Mouse (Mus musculus) intestine, embryonic 14.5 days (tissue): ENCODE data around the gene Plac9b. TPM values are rescaled to one million over a fixed set of nuclear protein-coding genes. Genes with fewer than 3 reads are reported as not detected.
"Not testable (repeated sequence)": the region's sequence is repeated elsewhere in the genome, so short reads cannot be mapped to it uniquely, and the experiment has no call there.

Source experiments
- ATAC-seq: fragments of 200-750 bp; cut with Nextera tagmentation; replicated peaks from 2 replicates; pipeline ENCODE4 v1.8.0; 2017; ENCODE audit warnings: low read depth, moderate number of reproducible peaks, moderate TSS enrichment, moderate library complexity; ENCODE audit not compliant: low FRiP score, low TSS enrichment
- DNase-seq: peaks from one replicate; pipeline ENCODE4 v3.0.0-alpha.2; 2018; ENCODE audit warnings: low spot score
- H3K27ac ChIP-seq: fragments of 300-500 bp; sonication (generic); 2 replicates; pipeline ENCODE4 v1.5.1; 2014; ENCODE audit warnings: low read depth, mild to moderate bottlenecking, control low read depth
- H3K27me3 ChIP-seq: fragments of 300-500 bp; sonication (generic); replicated peaks from 2 replicates; pipeline ENCODE4 v1.6.1; 2014; ENCODE audit warnings: low read length, control low read depth; ENCODE audit not compliant: control insufficient read depth, insufficient read depth
- H3K36me3 ChIP-seq: fragments of 300-500 bp; sonication (generic); 2 replicates; pipeline ENCODE4 v1.6.1; 2014; ENCODE audit warnings: low read length, control low read depth; ENCODE audit not compliant: control insufficient read depth, insufficient read depth
- H3K4me1 ChIP-seq: fragments of 300-500 bp; sonication (generic); replicated peaks from 2 replicates; pipeline ENCODE4 v1.6.1; 2014; ENCODE audit warnings: low read length, control low read depth, mixed read lengths; ENCODE audit not compliant: control insufficient read depth, insufficient read depth
- H3K4me2 ChIP-seq: fragments of 300-500 bp; sonication (generic); 2 replicates; pipeline ENCODE4 v1.6.1; 2014; ENCODE audit warnings: low read length
- H3K4me3 ChIP-seq: fragments of 300-500 bp; sonication (generic); 2 replicates; pipeline ENCODE4 v1.5.1; 2014; ENCODE audit warnings: low read depth, low read length, control low read depth, mixed read lengths
- H3K9ac ChIP-seq: fragments of 300-500 bp; sonication (generic); 2 replicates; pipeline ENCODE4 v1.6.1; 2014; ENCODE audit warnings: mild to moderate bottlenecking, low read length
- H3K9me3 ChIP-seq: fragments of 300-500 bp; sonication (generic); 2 replicates; pipeline ENCODE4 v1.6.1; 2016; ENCODE audit warnings: low read length, control low read depth; ENCODE audit not compliant: control insufficient read depth
- WGBS: fragments of 180-500 bp; shearing (Covaris S2); extraction: QIAGEN DNeasy Blood & Tissue Kit; methylation state at CpG from one replicate; pipeline ENCODE4 v1.1.7; 2014; 5-methylcytosine and 5-hydroxymethylcytosine counted together
- polyA plus RNA-seq: library from polyadenylated mRNA; unstranded; fragments of >200 nt; fragmentation: Nextera tagmentation; extraction: Ambion mirVana; gene quantifications from 2 replicates; pipeline ENCODE4 v1.2.1, GENCODE M21; 2014

Plac9b gene
- polyA plus RNA-seq, 1 experiment from 2014 or later: 20.0 TPM

- not testable (repeated sequence) for DNase-seq, H3K4me1 ChIP-seq, H3K9me3 ChIP-seq, H3K9ac ChIP-seq, H3K4me3 ChIP-seq, H3K27me3 ChIP-seq, H3K36me3 ChIP-seq, H3K4me2 ChIP-seq, ATAC-seq, H3K27ac ChIP-seq
- no CpG with 5 or more reads among the region's 6 CpGs for WGBS
Observed at GRCm38 (mm10) chr14:26175028-26175427, 7.3 kb downstream of the Plac9b start.

DNA sequence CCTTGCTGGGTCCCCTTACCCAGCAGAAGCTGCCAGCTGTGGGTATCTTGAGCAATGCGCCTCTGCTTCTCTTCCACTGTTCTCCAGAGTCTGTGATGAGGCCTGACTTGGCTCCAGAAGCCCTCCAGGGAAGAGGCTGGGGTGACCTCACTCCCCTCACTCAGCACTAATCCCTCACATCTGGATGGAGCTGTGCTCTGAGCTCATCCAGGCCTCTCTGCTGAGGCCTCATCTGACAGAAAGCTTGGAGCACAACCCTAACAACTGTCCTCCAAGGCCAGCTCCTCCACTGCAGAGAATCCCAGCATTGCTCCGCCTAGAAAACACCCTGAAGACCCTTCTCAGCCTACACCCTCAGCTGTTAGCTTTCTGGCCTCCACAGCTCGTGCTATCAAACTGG is 8.3 kb downstream of the Plac9b start:
- not testable (repeated sequence) for H3K27ac ChIP-seq, H3K27me3 ChIP-seq, H3K9ac ChIP-seq, DNase-seq, H3K4me3 ChIP-seq, H3K4me2 ChIP-seq, H3K36me3 ChIP-seq, H3K9me3 ChIP-seq, H3K4me1 ChIP-seq
- WGBS: no CpG with 5 or more reads among the region's 3 CpGs
- 0 out of 2 replicates have a peak, but pooled peaks have one; percentile 8 for ATAC-seq

- not testable (repeated sequence) for H3K4me1 ChIP-seq, H3K4me3 ChIP-seq, ATAC-seq, H3K27ac ChIP-seq, H3K4me2 ChIP-seq, H3K9ac ChIP-seq, H3K27me3 ChIP-seq, H3K36me3 ChIP-seq, DNase-seq, H3K9me3 ChIP-seq
- no CpG with 5 or more reads among the region's 12 CpGs for WGBS
Observed at GRCm38 (mm10) chr14:26165266-26165665, 17.0 kb downstream of the Plac9b start.

GRCm38 (mm10) chr14:26162423-26162822 is 19.9 kb downstream of the Plac9b start:
- not testable (repeated sequence) for H3K9ac ChIP-seq, H3K4me3 ChIP-seq, H3K27ac ChIP-seq, DNase-seq, H3K27me3 ChIP-seq, ATAC-seq, H3K4me2 ChIP-seq, H3K36me3 ChIP-seq, H3K9me3 ChIP-seq, H3K4me1 ChIP-seq
- WGBS: no CpG with 5 or more reads among the region's 5 CpGs

DNA sequence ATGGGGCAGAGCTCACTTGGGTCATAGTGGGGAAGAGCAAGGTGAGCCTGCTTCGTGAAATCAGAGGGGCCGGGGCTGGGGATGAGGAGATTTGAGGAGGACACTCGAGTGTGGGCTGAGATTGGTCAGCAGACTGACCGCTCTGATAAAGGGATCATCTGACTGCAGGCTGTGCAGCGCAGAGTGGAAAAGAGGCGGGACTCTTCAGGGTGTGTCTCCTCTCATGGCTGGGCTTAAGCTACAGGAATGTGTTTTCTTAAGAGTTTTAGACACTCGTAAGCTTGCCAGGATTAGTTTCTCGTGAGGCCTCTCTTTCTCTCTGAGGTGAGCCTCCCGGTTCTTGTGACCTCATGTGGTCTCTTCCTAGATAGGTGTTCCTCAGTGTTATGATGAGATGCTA is 21.1 kb downstream of the Plac9b start:
- H3K4me1 ChIP-seq, H3K4me2 ChIP-seq, H3K36me3 ChIP-seq, H3K27ac ChIP-seq, H3K4me3 ChIP-seq, H3K27me3 ChIP-seq, H3K9ac ChIP-seq, H3K9me3 ChIP-seq, DNase-seq: not testable (repeated sequence)
- 0 out of 2 replicates have a peak, but pooled peaks have one; percentile 49 for ATAC-seq
- WGBS: no CpG with 5 or more reads among the region's 9 CpGs

DNA sequence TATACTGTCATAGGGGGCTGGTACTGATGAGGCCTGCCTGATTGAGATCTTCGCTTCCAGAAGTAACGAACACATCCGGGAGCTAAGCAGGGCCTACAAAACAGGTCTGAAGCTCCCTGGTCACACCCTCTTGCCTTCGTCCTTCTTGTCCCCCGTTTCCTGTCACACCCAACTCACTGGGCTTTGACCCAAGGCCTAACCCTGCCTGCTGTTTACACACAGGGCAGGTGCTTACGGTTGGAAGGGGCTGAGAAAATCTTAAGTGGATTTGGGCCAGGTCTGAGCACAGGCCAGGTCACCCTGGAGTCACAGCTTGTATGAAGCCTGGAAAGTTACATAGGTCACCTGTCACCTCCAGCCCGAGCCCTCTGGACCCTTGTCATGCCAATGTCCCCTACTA is 26.2 kb downstream of the Plac9b start:
- H3K9ac ChIP-seq, DNase-seq, H3K4me3 ChIP-seq, H3K4me1 ChIP-seq, H3K4me2 ChIP-seq, ATAC-seq, H3K9me3 ChIP-seq, H3K27ac ChIP-seq, H3K36me3 ChIP-seq, H3K27me3 ChIP-seq: not testable (repeated sequence)
- no CpG with 5 or more reads among the region's 7 CpGs for WGBS

- WGBS: no CpG with 5 or more reads among the region's 2 CpGs
- not testable (repeated sequence) for ATAC-seq, H3K4me2 ChIP-seq, DNase-seq, H3K27me3 ChIP-seq, H3K4me3 ChIP-seq, H3K9ac ChIP-seq, H3K4me1 ChIP-seq, H3K9me3 ChIP-seq, H3K27ac ChIP-seq, H3K36me3 ChIP-seq
Observed at GRCm38 (mm10) chr14:26147095-26147494, 35.2 kb downstream of the Plac9b start.

- peak; percentile 14; the same call in 1 of the 2 replicates for ATAC-seq
- not testable (repeated sequence) for H3K4me2 ChIP-seq, H3K4me1 ChIP-seq, H3K4me3 ChIP-seq, H3K9me3 ChIP-seq, H3K27me3 ChIP-seq, H3K9ac ChIP-seq, H3K36me3 ChIP-seq, H3K27ac ChIP-seq, DNase-seq
- WGBS: no CpG with 5 or more reads among the region's 7 CpGs
Observed at GRCm38 (mm10) chr14:26119095-26119494, 63.2 kb downstream of the Plac9b start.

DNA sequence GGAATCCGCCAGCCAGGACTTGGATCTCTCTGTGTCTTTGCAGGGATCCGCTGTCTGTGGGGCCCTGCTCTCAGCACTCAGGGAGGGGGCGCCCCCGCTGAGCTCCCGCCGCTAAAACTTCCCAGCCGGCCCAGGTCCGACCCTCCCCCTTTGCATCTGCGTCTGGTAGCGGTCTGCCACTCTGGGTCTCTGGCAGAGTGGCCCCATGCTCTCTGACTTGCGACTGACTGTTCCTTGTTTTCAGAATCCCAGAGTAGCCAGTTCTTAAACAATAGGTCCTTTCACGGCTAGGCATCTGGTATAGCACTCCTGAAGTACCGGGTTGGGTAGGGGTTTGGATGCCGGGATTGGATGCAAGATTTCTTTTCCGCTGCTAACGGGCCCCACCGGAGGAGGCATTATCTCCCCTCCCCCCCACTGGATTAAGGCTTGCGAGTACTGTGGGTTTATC is 63.7 kb downstream of the Plac9b start:
- not testable (repeated sequence) for H3K27me3 ChIP-seq, H3K4me2 ChIP-seq, H3K27ac ChIP-seq, H3K9me3 ChIP-seq, DNase-seq, H3K9ac ChIP-seq, H3K4me3 ChIP-seq, H3K4me1 ChIP-seq, H3K36me3 ChIP-seq
- WGBS: no CpG with 5 or more reads among the region's 18 CpGs
- peak; percentile 92 for ATAC-seq
